Mouse (Mus musculus): ENCODE data around the gene Slco2b1.

Slco2b1 gene

DNA sequence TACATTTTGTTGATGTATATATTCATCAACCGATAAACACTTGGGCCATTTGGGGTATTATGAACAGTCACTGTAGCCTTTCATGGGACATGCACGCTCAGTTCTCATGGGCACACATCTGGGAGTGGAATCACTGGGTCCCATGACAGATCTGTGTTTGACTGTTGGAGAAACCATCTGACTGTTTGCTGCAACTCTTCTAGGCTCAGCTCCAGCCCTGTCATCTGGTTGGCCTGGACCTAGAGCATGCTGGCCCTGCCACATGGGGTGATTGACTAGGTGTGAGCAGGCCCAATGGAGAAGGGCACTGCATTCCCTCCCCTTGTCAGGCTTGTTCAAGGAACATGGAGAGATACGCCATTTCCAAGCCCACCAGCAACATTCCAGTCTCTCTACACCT lies 17.2 kb downstream of the Slco2b1 start:
- CTCF ChIA-PET, result no interaction called here

- CTCF ChIA-PET, result no interaction called here
Measured at GRCm38 (mm10) chr7:99693387-99693786, 17.8 kb downstream of the Slco2b1 start.

DNA sequence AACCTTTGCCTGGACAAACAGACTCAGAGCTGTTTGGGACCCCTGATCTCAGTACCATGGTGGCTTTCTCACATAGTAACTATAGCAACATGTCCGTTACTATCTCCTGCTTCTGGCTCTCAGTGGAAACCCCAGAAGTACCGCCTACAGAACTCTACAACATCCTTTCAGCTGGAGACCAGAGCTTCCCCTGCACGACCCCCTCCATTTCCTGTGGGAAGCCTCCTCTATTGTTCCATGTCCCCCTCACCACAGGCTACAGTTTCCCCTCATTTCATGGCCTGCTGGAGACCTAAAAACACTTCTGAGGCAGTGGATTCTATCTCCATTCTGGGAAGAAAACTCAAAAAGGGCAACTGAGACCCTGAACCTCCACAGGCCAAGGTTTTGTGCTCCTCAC lies 18.7 kb downstream of the Slco2b1 start:
- CTCF ChIA-PET, result no interaction called here

GRCm38 (mm10) chr7:99690819-99691218 lies 20.3 kb downstream of the Slco2b1 start:
- CTCF ChIA-PET, result no interaction called here

DNA sequence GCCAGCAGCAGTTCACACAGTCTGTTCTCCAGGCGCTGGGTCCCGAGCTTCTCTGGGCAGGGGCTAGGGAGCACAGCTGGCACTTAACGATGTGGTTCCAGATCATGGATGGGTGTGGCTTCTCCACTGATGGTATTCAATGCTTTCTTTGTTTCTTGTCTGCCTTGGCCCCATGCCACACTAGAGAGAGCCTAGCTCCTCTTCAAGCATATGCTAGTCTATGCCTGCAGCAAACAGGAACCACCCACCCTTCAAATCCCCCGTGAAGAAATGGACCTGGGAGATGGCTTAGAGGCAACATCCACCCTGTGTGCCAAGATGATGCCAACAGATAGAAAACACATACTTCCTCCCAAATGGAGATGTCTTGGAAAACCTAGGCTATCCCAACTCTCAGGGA lies 27.1 kb downstream of the Slco2b1 start:
- CTCF ChIA-PET, result no interaction called here

- CTCF ChIA-PET, result no interaction called here
Measured at GRCm38 (mm10) chr7:99680771-99681170, 30.4 kb downstream of the Slco2b1 start.

- CTCF ChIA-PET, result no interaction called here
Measured at GRCm38 (mm10) chr7:99674890-99675289, 36.2 kb downstream of the Slco2b1 start.

DNA sequence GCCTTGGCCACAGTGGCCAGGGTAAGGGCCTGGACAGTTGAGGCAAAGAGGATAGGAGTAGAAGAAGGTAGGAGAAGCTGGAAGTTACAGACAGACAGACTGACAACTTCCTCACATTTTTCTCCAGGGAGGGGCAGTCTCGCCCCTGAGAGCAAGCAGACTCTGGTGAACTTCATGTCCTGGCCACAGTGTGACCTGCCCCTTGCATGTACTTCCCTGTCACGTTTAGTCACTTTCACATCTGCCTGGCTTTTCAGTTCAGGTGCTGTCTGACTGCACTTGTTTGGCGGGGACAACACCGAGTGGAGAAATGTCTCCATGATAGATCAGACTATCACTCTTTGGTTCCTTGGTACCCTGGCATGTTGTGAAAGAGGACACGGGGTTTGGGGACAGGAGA lies 36.9 kb downstream of the Slco2b1 start:
- CTCF ChIA-PET, result no interaction called here

DNA sequence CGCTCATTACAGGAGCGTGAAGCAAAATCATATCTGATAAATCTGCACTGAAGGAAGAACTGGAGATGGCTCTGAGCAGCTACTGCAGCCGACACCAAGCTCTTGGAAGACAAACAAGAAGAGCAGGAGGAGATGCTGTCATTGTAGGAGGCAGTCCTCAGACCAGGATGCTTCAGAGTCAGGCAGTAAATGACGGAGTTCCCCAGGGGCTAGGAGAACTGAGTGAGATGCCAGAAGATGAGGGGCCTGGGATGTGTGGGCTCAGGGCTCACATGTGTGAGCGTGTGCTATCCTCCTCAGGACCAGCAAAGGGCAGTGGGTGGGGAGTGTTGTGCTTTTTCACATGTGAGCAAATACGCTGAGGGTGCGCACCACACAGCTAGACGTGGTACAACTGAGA lies 38.0 kb downstream of the Slco2b1 start:
- CTCF ChIA-PET, result interaction anchor here (0.6 kb wide), 1 partner anchor 217 kb away, joined by 8 read pairs; no protein-coding TSS in a partner anchor

DNA sequence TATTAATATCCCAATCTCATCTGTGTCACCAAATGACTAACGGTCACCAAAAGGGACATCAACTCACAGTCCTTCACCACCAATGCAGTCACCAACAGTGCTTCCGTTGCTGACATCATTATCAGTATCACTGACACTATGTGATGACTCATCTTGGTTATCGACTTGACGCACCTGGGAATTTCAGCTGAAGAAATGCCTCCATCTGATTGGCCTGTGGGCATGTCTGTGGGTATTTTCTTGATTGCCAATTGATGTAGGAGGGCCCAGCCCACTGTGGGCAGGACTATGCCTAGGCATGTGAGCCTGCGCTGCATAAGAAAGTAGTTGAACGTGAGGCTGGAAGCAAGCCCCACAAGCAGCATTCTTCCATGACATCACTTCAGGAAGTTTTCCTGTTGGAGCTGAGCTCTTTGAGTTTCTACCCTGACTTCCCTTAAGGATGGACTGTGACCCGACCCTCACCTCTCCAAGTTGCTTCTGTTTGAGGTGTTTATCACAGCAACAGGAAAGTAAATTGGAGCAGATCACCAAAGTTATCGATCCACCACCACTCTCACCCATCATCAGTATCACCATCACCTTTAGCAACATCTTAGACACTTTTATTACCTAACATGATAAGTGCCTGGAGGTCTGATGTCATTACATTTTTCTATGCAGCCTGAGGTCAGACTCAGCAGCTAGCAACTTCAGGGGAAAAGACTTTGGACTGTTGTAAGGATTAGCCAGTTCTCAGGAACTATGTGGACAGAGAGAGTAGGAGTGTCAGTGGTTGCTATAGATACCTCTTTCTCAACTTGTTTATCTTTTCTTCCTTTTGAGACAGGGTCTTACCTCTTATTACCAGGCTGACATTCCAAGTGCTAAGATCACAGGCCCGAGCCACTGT lies 39.4 kb downstream of the Slco2b1 start:
- CTCF ChIA-PET, result no interaction called here

DNA sequence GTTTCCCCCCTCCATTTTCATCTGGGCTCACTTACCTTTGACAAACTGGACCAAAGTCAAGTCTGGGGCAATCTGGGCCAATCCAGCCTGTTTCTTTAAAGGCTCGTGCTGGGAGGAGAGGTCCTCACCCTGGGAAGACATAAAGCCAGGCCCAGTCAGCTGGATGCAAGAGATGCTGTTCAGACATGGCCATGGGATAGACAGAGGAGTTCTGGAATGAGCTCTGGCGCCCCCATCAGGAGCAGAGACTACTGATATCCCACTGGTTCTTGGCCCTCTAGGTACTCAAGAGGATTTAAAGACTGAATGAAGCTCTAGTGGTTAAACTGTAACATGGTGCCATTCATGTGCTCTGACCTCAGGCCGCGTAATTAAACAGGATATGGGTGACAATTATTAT lies 40.2 kb downstream of the Slco2b1 start:
- CTCF ChIA-PET, result no interaction called here

GRCm38 (mm10) chr7:99668802-99669201 lies 42.3 kb downstream of the Slco2b1 start:
- CTCF ChIA-PET, result interaction anchor here (0.6 kb wide), 1 partner anchor 19 kb away, joined by 3 read pairs; no protein-coding TSS in a partner anchor

DNA sequence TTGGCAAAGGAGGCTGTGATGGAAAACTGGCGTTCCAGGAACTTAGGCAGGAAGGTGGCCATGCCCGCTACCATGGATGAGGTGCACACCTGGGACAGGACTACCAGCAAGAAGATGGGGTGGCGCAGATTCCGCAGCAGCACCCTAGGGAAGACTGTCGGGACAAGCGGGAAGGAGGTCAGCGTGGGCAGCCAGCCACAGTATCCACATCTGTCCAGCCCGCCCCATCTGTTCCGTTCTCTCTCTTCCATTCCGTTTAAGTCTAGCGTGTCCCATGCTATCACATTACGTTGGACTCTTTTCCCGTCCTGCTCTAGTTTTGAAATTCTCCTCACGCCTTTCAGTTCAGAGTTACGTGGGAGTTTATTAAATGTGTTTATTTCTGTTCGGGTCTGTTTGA lies 44.0 kb downstream of the Slco2b1 start:
- CTCF ChIA-PET, result no interaction called here

DNA sequence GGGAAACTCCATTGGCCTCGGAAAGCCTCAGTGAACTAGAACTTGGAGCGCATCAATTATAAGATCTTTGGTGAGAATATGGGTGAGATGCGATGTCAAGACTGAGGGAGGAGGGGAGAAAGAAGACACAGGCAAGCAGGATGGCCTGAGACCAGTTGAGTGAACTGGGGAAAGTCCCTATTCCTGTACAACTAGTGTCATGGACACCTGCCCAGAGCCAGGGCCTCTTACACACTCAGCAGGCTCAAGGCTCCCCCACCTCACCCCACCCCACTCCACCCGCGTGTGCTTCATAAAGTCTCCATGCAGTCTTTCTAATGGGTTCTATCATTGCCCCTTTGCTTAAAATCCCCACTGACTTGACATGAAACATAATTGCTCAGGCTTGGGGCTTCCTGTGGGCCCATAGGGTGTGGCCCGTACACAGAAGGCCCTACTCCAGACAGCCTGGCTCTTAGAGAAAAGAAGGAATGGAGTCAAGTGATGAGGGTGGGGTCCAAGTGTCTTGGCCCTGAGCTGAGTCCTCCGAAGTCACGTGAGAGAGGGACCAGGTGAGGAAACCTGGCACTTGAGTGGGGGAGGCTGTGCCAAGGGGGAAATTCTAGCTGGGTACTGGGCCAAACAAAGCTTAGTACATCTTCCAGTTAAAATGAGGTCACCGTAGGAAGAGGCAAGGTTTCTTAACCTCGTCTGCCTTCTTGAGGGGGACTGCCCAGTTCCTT lies 45.2 kb downstream of the Slco2b1 start:
- CTCF ChIA-PET, result no interaction called here

DNA sequence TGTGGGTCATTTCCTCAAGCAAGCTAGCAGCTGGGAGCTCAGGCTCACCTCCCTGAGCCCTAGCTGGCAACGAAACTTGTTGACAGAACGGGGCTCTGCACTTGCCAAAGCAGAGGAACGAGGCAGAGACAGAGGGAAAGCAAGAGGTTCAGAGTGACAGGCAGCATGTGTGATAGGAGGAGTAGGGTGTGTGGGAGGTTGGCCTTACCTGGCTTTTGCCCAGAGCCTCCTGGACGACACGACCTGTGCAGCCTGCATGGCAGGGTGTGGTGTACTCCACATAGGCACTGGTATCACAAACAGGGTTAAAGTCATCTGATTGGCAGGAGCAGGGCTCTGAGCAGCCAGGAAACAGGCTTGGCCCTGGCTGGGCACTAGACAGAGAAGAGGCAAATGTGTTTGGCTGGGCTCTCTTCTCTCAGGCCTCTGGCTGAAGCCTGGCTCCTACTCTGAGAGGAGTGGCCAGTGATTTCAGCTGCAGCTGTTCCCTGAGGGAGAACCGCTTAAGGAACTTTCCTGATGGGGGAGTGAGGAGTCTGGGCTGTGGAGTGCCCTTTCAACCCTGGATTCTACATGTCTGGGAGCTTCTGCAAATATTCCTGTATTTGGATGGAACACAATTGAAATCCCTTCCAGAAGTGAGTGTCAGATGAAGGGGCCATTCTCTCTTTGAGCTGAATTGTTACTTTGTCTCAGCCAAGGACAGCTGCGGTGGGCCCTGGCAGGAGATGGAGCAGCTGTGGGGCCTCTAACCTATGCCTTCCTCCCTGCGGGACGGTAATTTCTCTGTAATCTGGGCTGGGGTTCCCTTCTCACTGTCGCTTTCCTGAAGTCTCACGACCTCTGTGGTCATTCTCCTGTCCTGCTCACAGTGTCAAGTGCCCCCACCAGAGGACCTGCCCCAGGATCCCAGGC lies 46.3 kb downstream of the Slco2b1 start:
- CTCF ChIA-PET, result no interaction called here

DNA sequence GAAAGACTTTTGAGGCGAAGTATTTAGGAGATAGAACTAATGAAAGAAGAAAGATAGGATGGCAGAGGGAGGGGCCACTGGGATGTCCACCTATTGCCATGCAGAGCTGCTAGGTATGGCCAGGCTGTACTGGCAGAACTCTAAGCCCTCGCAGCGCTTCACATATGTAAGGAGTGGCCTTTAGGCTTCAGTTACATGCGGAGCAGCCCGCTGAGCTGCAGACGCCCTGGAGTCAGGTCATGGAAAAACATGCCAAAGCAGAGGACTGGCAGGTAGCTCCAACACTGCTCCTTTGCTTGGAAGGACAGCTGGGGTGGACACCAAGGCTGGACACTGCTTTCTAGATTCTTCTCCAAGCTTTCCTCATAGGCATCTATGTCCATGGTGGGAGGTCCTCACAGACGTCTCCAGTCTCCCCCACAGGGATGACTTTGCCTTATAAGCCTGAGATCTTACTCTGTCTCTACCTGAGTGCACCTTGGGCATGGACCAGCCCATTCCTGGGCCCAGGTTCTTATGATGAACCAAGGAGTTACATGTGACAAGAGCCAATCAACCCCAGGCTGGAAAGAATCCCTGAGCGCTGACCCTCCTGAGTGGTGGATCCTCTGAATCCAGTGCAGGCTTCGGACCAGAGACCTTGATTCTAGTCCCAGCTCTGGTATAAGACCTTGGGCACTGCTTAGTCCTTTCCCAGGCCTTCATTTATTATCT lies 47.5 kb downstream of the Slco2b1 start:
- CTCF ChIA-PET, result no interaction called here

- CTCF ChIA-PET, result no interaction called here
Measured at GRCm38 (mm10) chr7:99662311-99662710, 48.8 kb downstream of the Slco2b1 start.

DNA sequence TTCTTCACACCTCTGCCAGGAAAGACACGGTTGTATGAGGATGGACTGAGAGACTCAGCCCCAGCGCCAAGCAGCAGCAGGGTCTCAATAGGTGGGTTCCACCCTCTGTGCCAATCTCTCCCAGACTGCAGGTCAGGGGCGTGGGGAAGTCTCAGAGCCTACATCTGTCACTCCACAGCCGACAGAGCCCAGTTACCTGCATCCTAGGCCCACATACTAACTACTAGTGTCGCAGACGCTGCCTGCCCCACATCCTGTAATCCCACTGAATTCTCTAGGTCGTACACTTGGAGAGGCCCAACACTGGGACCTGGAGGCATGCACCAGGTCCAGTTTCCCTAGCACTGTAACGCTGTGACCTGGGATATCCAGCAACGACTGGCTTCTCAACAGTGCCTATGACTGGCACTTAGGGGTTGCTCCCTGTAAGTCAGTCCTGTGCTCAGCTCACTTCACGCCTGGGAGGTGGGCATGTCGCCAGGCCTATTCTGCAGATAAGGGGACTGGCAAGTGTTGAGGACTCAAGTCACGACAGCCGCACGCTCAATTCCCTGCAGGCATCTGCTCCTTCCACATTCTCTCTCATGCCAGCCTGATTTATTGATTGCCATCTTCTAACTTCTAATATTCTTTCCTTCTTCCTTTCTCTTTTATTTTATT lies 49.4 kb downstream of the Slco2b1 start:
- CTCF ChIA-PET, result no interaction called here

GRCm38 (mm10) chr7:99661071-99661470 lies 50.1 kb downstream of the Slco2b1 start:
- CTCF ChIA-PET, result no interaction called here

DNA sequence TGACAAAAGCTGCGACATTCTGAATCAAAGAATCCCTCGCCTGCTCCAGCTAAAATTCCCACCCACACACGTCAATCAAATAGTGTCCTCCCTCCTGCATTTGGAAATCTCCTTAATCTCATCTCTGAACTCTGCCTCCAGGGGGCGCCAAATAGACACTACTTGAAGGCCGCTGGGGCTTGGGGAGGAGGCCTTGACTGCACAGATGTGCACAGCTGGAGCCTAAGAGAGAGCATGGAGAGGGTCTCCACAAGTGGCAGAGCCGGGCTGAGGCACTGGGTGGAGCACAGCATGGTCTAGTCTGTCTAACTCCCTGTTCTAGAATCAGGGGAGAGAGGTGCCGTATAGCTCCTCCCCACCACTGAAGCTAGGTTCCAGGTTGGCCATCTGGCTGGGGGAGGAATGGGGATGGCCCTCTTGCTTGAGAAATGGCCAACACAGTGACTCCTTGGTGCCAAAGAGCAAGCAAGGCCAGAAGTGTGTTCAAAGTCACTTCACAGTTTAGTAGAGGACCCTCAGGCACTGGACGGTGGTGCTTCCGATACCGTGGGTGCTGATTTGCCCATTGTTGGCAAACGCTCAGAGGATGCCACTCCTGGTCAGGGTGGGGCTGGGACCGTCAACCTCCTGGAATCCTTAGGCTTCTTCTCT lies 51.6 kb downstream of the Slco2b1 start:
- CTCF ChIA-PET, result no interaction called here

GRCm38 (mm10) chr7:99654244-99654643 lies 56.9 kb downstream of the Slco2b1 start:
- CTCF ChIA-PET, result no interaction called here
